ENCODE assay signal across 20 mouse cellular contexts in genomic region chr3:105877919-105878318, GRCm38 (mm10). TPM values are rescaled to one million over a fixed set of nuclear protein-coding genes. Genes with fewer than 3 reads are reported as not detected.
A peak's percentile ranks its signal among the peaks of the same experiment; 100 is the strongest.
DNase-seq lines count a peak whose midpoint lies in the region; ATAC-seq and TF ChIP-seq lines count a peak whose summit lies in the region.
"Had no signal": no experiment of that assay in that cellular context is flagged by ENCODE, and none has a peak within 500 bp of the region (broad histone marks: within the 10 kb centered on the region; RNA-seq: fewer than 3 reads in every experiment).

No protein-coding gene starts in this region.

- H3K36me3 ChIP-seq in liver, adult 2 months (ENCODE audit: control insufficient read depth, insufficient read depth, low read length): no peaks in the 10 kb centered on the region
- no peaks in the 10 kb centered on the region for H3K36me3 ChIP-seq in liver, postnatal 0 days (replicated peaks; ENCODE audit: insufficient read depth, low read length)
- H3K36me3 ChIP-seq in lung, postnatal 0 days (ENCODE audit: insufficient read depth, low read length): no peaks in the 10 kb centered on the region
- H3K36me3 ChIP-seq: intestine, embryonic 15.5 days; limb, embryonic 13.5 days; neural tube, embryonic 13.5 days had no signal

- no peak overlapping the region for H3K4me3 ChIP-seq in liver, adult 2 months (ENCODE audit: insufficient read depth, low read depth, low read length)
- no peak overlapping the region for H3K4me3 ChIP-seq in liver, postnatal 0 days (ENCODE audit: low read depth, low read length)
- H3K4me3 ChIP-seq in lung, postnatal 0 days (ENCODE audit: low read depth, low read length): no peak overlapping the region
- H3K4me3 ChIP-seq: erythroblast, embryonic 14.5 days; intestine, embryonic 15.5 days; layer of hippocampus, adult 2 months; left cerebral cortex, adult 2 months; limb, embryonic 13.5 days; neural tube, embryonic 13.5 days had no signal

- TF ChIP-seq POLR2A in liver, adult 2 months (IDR thresholded peaks at IDR 0.05; ENCODE audit: extremely low read depth, insufficient read depth, low read length): no peak

- H3K79me2 ChIP-seq in liver, adult 2 months (ENCODE audit: control insufficient read depth, insufficient read depth, low read length): no peaks in the 10 kb centered on the region

- no peak for ATAC-seq in liver, postnatal 0 days
- ATAC-seq in granulocyte monocyte progenitor cell, adult 5-6 weeks (replicated peaks; ENCODE audit: poor library complexity, severe bottlenecking): peak; percentile 86
- peak; percentile 84 for ATAC-seq in lung, postnatal 0 days
- peak; percentile 84 for ATAC-seq in monocyte, adult 5-6 weeks (replicated peaks; ENCODE audit: insufficient number of reproducible peaks, low FRiP score, low TSS enrichment, poor library complexity, severe bottlenecking)
- no peak for ATAC-seq in frontal cortex, adult (ENCODE audit: low TSS enrichment)
- ATAC-seq: intestine, embryonic 15.5 days had no signal

- TF ChIP-seq CTCF in liver, adult 2 months (IDR thresholded peaks at IDR 0.05; ENCODE audit: low read depth, low read length): no peak
- no peak for TF ChIP-seq CTCF in liver, postnatal 0 days (IDR thresholded peaks at IDR 0.05; ENCODE audit: low read depth)
- TF ChIP-seq CTCF in lung, postnatal 0 days (IDR thresholded peaks at IDR 0.05): no peak

- no peak for TF ChIP-seq EP300 in liver, postnatal 0 days (IDR thresholded peaks at IDR 0.05; ENCODE audit: low read depth)
- no peak for TF ChIP-seq EP300 in lung, postnatal 0 days (IDR thresholded peaks at IDR 0.05)

- DNase-seq in liver, adult 2 months (ENCODE audit: extremely low read depth, low read depth, low spot score): no peak
- no peak for DNase-seq in liver, postnatal 0 days
- peak; percentile 48 for DNase-seq in lung, postnatal 0 days (ENCODE audit: low spot score)
- no peak for DNase-seq in kidney, adult 18-20 months
- DNase-seq: adrenal gland, postnatal 10 days; cerebellum, adult 9-11 months; gastrocnemius, postnatal 36 days; thymus, postnatal 25 days had no signal

- no peaks in the 10 kb centered on the region; the same call in 1 of the 2 replicates for H3K4me1 ChIP-seq in liver, adult 2 months (ENCODE audit: control insufficient read depth, insufficient read depth, low read length)
- peaks cover 8% of the 10 kb centered on the region; the same call in 1 of the 2 replicates for H3K4me1 ChIP-seq in liver, postnatal 0 days (ENCODE audit: insufficient read depth)
- no peaks in the 10 kb centered on the region; the same call in 1 of the 2 replicates for H3K4me1 ChIP-seq in lung, postnatal 0 days (ENCODE audit: insufficient read depth, low read depth, low read length)
- H3K4me1 ChIP-seq: intestine, embryonic 15.5 days; limb, embryonic 13.5 days; neural tube, embryonic 13.5 days had no signal

- no peak overlapping the region for H3K4me2 ChIP-seq in liver, postnatal 0 days (ENCODE audit: low read depth, low read length)
- H3K4me2 ChIP-seq in lung, postnatal 0 days (replicated peaks; ENCODE audit: low read depth, low read length): no peak overlapping the region
- H3K4me2 ChIP-seq: intestine, embryonic 15.5 days; limb, embryonic 13.5 days; neural tube, embryonic 13.5 days had no signal

- H3K9me3 ChIP-seq in liver, postnatal 0 days (ENCODE audit: low read length): no peaks in the 10 kb centered on the region
- no peaks in the 10 kb centered on the region for H3K9me3 ChIP-seq in lung, postnatal 0 days (ENCODE audit: low read length)
- H3K9me3 ChIP-seq: intestine, embryonic 15.5 days; limb, embryonic 13.5 days; neural tube, embryonic 13.5 days had no signal

- H3K27me3 ChIP-seq in liver, adult 2 months (ENCODE audit: control insufficient read depth, insufficient read depth, low read length): no peaks in the 10 kb centered on the region
- no peaks in the 10 kb centered on the region for H3K27me3 ChIP-seq in liver, postnatal 0 days (ENCODE audit: insufficient read depth, low read length)
- H3K27me3 ChIP-seq in lung, postnatal 0 days (replicated peaks; ENCODE audit: insufficient read depth, low read length): no peaks in the 10 kb centered on the region
- H3K27me3 ChIP-seq: intestine, embryonic 15.5 days; limb, embryonic 13.5 days; neural tube, embryonic 13.5 days had no signal

- WGBS in liver, adult 2 months: 93% methylated on average over 2 of the region's 2 CpGs
- WGBS in liver, postnatal 0 days (ENCODE audit: insufficient replicate concordance): 53% methylated on average over 2 of the region's 2 CpGs
- 59% methylated on average over 2 of the region's 2 CpGs for WGBS in lung, postnatal 0 days

- H3K9ac ChIP-seq in liver, adult 2 months (ENCODE audit: low read depth, low read length): no peak overlapping the region
- H3K9ac ChIP-seq in liver, postnatal 0 days (replicated peaks): no peak overlapping the region
- H3K9ac ChIP-seq in lung, postnatal 0 days (replicated peaks; ENCODE audit: low read depth): no peak overlapping the region
- H3K9ac ChIP-seq: intestine, embryonic 15.5 days; limb, embryonic 13.5 days; neural tube, embryonic 13.5 days had no signal

- 0 out of 2 replicates have a peak overlapping the region, but pooled peaks have one; percentile 35 for H3K27ac ChIP-seq in liver, adult 2 months (replicated peaks; ENCODE audit: insufficient read depth, low read depth, low read length)
- H3K27ac ChIP-seq in liver, postnatal 0 days (ENCODE audit: low read depth): no peak overlapping the region
- H3K27ac ChIP-seq in lung, postnatal 0 days (ENCODE audit: low read length): peak overlapping the region; percentile 59
- H3K27ac ChIP-seq: intestine, embryonic 15.5 days; kidney, postnatal 0 days; layer of hippocampus, adult 2 months; left cerebral cortex, adult 2 months; limb, embryonic 13.5 days; neural tube, embryonic 13.5 days had no signal

RNA-seq across cellular contexts. Expression of gene Tmigd3, which starts 7.2 kb away (rescaled TPM):
- 0.27 TPM in 1 of 2 replicates, not detected in the other for total RNA-seq in liver, adult 2 months (2014; rRNA removed)
- 0.12 TPM in 1 of 2 replicates, not detected in the other for polyA plus RNA-seq in liver, adult 2 months (2012; rRNA removed)
- polyA plus RNA-seq in liver, postnatal 0 days (2015; fragmentation: Nextera tagmentation; extraction: Ambion mirVana): 0.13 TPM in 1 of 2 replicates, not detected in the other
- total RNA-seq in granulocyte monocyte progenitor cell, adult 5-6 weeks (2014; fragmentation: Nextera tagmentation): 0.28 TPM in 1 of 2 replicates, not detected in the other
- total RNA-seq in granulocyte monocyte progenitor cell, adult 5-6 weeks (2017): not detected in 2 replicates
- polyA plus RNA-seq in lung, postnatal 0 days (2015; fragmentation: Nextera tagmentation; extraction: Ambion mirVana): 1.5 and 1.6 TPM in 2 replicates
- total RNA-seq in monocyte, adult 5-6 weeks (2017): 0.39 to 3.4 TPM (median 2.0 TPM) in 3 replicates
- total RNA-seq: gastrocnemius, postnatal 36 days; hematopoietic stem cell, adult 5-6 weeks had no signal
- polyA plus RNA-seq: erythroblast, embryonic 14.5 days; limb, embryonic 13.5 days; neural tube, embryonic 13.5 days; stomach, embryonic 14.5 days had no signal

RNA-seq across cellular contexts. Expression of gene Adora3, which starts 7.3 kb away (rescaled TPM):
- 0.09 TPM in 1 of 2 replicates, not detected in the other for total RNA-seq in liver, adult 2 months (2014; rRNA removed)
- 0.06 TPM in 1 of 2 replicates, not detected in the other for polyA plus RNA-seq in liver, adult 2 months (2012; rRNA removed)
- 0.62 and 0.92 TPM in 2 replicates for polyA plus RNA-seq in liver, postnatal 0 days (2015; fragmentation: Nextera tagmentation; extraction: Ambion mirVana)
- total RNA-seq in granulocyte monocyte progenitor cell, adult 5-6 weeks (2014; fragmentation: Nextera tagmentation): 1.4 and 1.5 TPM in 2 replicates
- 0.26 and 1.9 TPM in 2 replicates for total RNA-seq in granulocyte monocyte progenitor cell, adult 5-6 weeks (2017)
- polyA plus RNA-seq in lung, postnatal 0 days (2015; fragmentation: Nextera tagmentation; extraction: Ambion mirVana): 0.82 and 0.89 TPM in 2 replicates
- total RNA-seq in monocyte, adult 5-6 weeks (2017): 5.1 to 7.1 TPM in 2 of 3 replicates, not detected in the other
- total RNA-seq: gastrocnemius, postnatal 36 days; hematopoietic stem cell, adult 5-6 weeks had no signal
- polyA plus RNA-seq: erythroblast, embryonic 14.5 days; neural tube, embryonic 13.5 days had no signal

RNA-seq across cellular contexts. Expression of gene I830077J02Rik, which starts 54.5 kb away (rescaled TPM):
- 0.40 and 0.55 TPM in 2 replicates for total RNA-seq in liver, adult 2 months (2014; rRNA removed)
- polyA plus RNA-seq in liver, adult 2 months (2012; rRNA removed): 0.39 and 0.54 TPM in 2 replicates
- 3.9 and 5.4 TPM in 2 replicates for polyA plus RNA-seq in liver, postnatal 0 days (2015; fragmentation: Nextera tagmentation; extraction: Ambion mirVana)
- total RNA-seq in granulocyte monocyte progenitor cell, adult 5-6 weeks (2014; fragmentation: Nextera tagmentation): 29.2 and 45.0 TPM in 2 replicates
- total RNA-seq in granulocyte monocyte progenitor cell, adult 5-6 weeks (2017): 22.2 and 22.4 TPM in 2 replicates
- polyA plus RNA-seq in lung, postnatal 0 days (2015; fragmentation: Nextera tagmentation; extraction: Ambion mirVana): 1.2 and 1.9 TPM in 2 replicates
- 39.0 to 51.7 TPM (median 50.2 TPM) in 3 replicates for total RNA-seq in monocyte, adult 5-6 weeks (2017)

Comparison
In these comparisons a context has a peak if more than half of its experiments do, and no peak if none do; other contexts are left out.
1. ATAC-seq: peak in granulocyte monocyte progenitor cell, adult 5-6 weeks (single experiment), lung, postnatal 0 days (single experiment) and monocyte, adult 5-6 weeks (single experiment); none in liver, postnatal 0 days (single experiment) and frontal cortex, adult (single experiment).
2. RNA of gene I830077J02Rik, which starts 54.5 kb away (total RNA-seq): 39.0 to 51.7 TPM in monocyte, adult 5-6 weeks and 22.2 to 45.0 TPM in granulocyte monocyte progenitor cell, adult 5-6 weeks; 0.40 to 0.55 TPM in liver, adult 2 months; every median in the first group is over 10 times any median in the second.